Mouse (Mus musculus) adrenal gland, adult 18-20 months (tissue): ENCODE measurements around the gene Olfr569. TPM values are rescaled to one million over a fixed set of nuclear protein-coding genes. Genes with fewer than 3 reads are reported as not detected.

Source experiments
- DNase-seq, 2 experiments: peaks; one replicate each; pipeline ENCODE4 v3.0.0; 2021 to 2022; ENCODE audit warnings: low spot score in 2 of 2
- long read RNA-seq, 2 experiments: library from polyadenylated mRNA; stranded (forward); transcript quantifications; one replicate each; pipeline ENCODE4 v2.0.0; 2021
- total RNA-seq, 2 experiments: library from RNA; stranded (reverse); gene quantifications; 1 replicate in 1 of 2; 2 replicates in 1 of 2; pipeline ENCODE4 v1.2.3; 2021

Gene Olfr569
- total RNA-seq = not detected
- long read RNA-seq, experiment 1 = 0 reads
- long read RNA-seq, experiment 2 = 0 reads

- no peak for DNase-seq
Observed at GRCm38 (mm10) chr7:102890782-102891181, at the start of gene Olfr569. Gene Olfr569, minus strand, starts transcription at chr7:102890882.

- DNase-seq = no peak
Observed at GRCm38 (mm10) chr7:102927105-102927504, 36.4 kb upstream of the Olfr569 start.

- DNase-seq = no peak
Observed at GRCm38 (mm10) chr7:102924109-102924508, 33.4 kb upstream of the Olfr569 start, which contains the start of gene Olfr572. Gene Olfr572, plus strand, starts transcription at chr7:102924409.

- no peak for DNase-seq
Observed at GRCm38 (mm10) chr7:102919632-102920031, 28.9 kb upstream of the Olfr569 start.

GRCm38 (mm10) chr7:102917032-102917875 lies 26.6 kb upstream of the Olfr569 start, which contains the start of gene Olfr571:
Gene Olfr571, minus strand, starts transcription at chr7:102917536.
- no peak for DNase-seq

- no peak for DNase-seq
Observed at GRCm38 (mm10) chr7:102916405-102916804, 25.7 kb upstream of the Olfr569 start.

- DNase-seq = no peak
Observed at GRCm38 (mm10) chr7:102915261-102915660, 24.6 kb upstream of the Olfr569 start.

- no peak for DNase-seq
Observed at GRCm38 (mm10) chr7:102876822-102877221, 13.9 kb downstream of the Olfr569 start, which contains the start of gene Olfr568. Gene Olfr568, plus strand, starts transcription at chr7:102877122.

GRCm38 (mm10) chr7:102858665-102859064 lies 32.0 kb downstream of the Olfr569 start, which contains the start of gene Olfr566:
Gene Olfr566, minus strand, starts transcription at chr7:102858765.
- DNase-seq = no peak

- no peak for DNase-seq
Observed at GRCm38 (mm10) chr7:102855807-102856206, 34.9 kb downstream of the Olfr569 start.

Other genes starting within 250 kb of the Olfr569 start
- not detected for gene Olfr555, start 232.1 kb downstream of the Olfr569 start, total RNA-seq
- not detected for gene Olfr556, start 226.0 kb downstream of the Olfr569 start, total RNA-seq
- gene Trim68, start 203.6 kb downstream of the Olfr569 start, total RNA-seq = 1 to 10 TPM; 7.8 to 9.1 TPM
- gene Olfr557, start 195.0 kb downstream of the Olfr569 start, total RNA-seq = not detected
- gene Olfr558, start 188.7 kb downstream of the Olfr569 start, total RNA-seq = under 1 TPM; 0.36 to 0.45 TPM
- not detected for gene Olfr33, start 171.8 kb downstream of the Olfr569 start, total RNA-seq
- not detected for gene Olfr559, start 163.4 kb downstream of the Olfr569 start, total RNA-seq
- not detected for gene Olfr560, start 131.5 kb downstream of the Olfr569 start, total RNA-seq
- under 1 TPM in 1 of 2 experiments, not detected in 1; 0.22 TPM for gene Olfr78, start 131.4 kb downstream of the Olfr569 start, total RNA-seq
- not detected for gene Olfr561, start 119.7 kb downstream of the Olfr569 start, total RNA-seq
- not detected for gene Olfr564, start 87.4 kb downstream of the Olfr569 start, total RNA-seq
- gene Olfr566, start 32.1 kb downstream of the Olfr569 start, total RNA-seq = not detected
- not detected for gene Olfr568, start 13.8 kb downstream of the Olfr569 start, total RNA-seq
- not detected for gene Olfr570, start 3.7 kb upstream of the Olfr569 start, total RNA-seq
- gene Olfr571, start 26.7 kb upstream of the Olfr569 start, total RNA-seq = not detected
- gene Olfr572, start 33.5 kb upstream of the Olfr569 start, total RNA-seq = not detected
- not detected for gene Olfr573-ps1, start 51.7 kb upstream of the Olfr569 start, total RNA-seq
- under 1 TPM in 1 of 2 experiments, not detected in 1; 0.38 TPM for gene Olfr574, start 57.6 kb upstream of the Olfr569 start, total RNA-seq
- gene Olfr575, start 67.9 kb upstream of the Olfr569 start, total RNA-seq = not detected
- not detected for gene Olfr576, start 71.8 kb upstream of the Olfr569 start, total RNA-seq
- gene Olfr577, start 85.1 kb upstream of the Olfr569 start, total RNA-seq = not detected
- gene Olfr578, start 98.4 kb upstream of the Olfr569 start, total RNA-seq = not detected
- gene Olfr582, start 147.1 kb upstream of the Olfr569 start, total RNA-seq = not detected
- gene Olfr583, start 160.4 kb upstream of the Olfr569 start, total RNA-seq = not detected
- gene Olfr584, start 191.0 kb upstream of the Olfr569 start, total RNA-seq = not detected
- not detected for gene Olfr585, start 206.8 kb upstream of the Olfr569 start, total RNA-seq
- gene Olfr586, start 234.8 kb upstream of the Olfr569 start, total RNA-seq = not detected
- not detected for gene Olfr588-ps1, start 250.0 kb upstream of the Olfr569 start, total RNA-seq